ENCODE assay signal across 11 mouse cellular contexts in the genomic region with DNA sequence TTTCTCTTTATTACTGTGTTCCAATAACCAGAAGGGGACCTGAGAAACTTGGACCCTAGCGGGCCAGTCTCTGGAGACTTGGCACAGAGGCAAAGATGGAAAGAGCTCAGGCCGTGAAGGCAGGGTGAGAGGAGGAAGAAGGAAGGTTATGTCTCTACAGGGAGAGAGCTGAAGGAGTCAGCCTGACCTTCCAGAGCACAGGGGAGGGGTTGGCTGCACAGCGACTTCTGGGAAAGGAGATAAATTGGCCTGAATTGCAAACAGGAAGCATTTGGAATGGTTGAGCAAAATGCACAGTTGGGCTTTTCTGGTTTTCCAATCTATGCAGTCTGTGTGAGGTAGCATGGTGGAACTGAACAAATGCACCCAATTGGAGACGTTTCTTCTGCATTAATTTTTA. TPM values are rescaled to one million over a fixed set of nuclear protein-coding genes. Genes with fewer than 3 reads are reported as not detected.
DNase-seq lines count a peak whose midpoint lies in the region; ATAC-seq and TF ChIP-seq lines count a peak whose summit lies in the region.
"Had no signal": no experiment of that assay in that cellular context is flagged by ENCODE, and none has a peak within 500 bp of the region (broad histone marks: within the 10 kb centered on the region; RNA-seq: fewer than 3 reads in every experiment).

No protein-coding gene starts in this region.

- peak overlapping the region; percentile 9; the same call in 1 of the 2 replicates for H3K27ac ChIP-seq in lung, embryonic 14.5 days (ENCODE audit: low read depth)
- peak overlapping the region; percentile 57 for H3K27ac ChIP-seq in heart, embryonic 16.5 days (ENCODE audit: low read length)
- peak overlapping the region; percentile 61 for H3K27ac ChIP-seq in liver, postnatal 0 days (ENCODE audit: low read depth)
- H3K27ac ChIP-seq: forebrain, embryonic 13.5 days; hindbrain, embryonic 10.5 days; midbrain, embryonic 13.5 days had no signal

- no peaks in the 10 kb centered on the region for H3K36me3 ChIP-seq in lung, embryonic 14.5 days (ENCODE audit: insufficient read depth)
- no peaks in the 10 kb centered on the region for H3K36me3 ChIP-seq in heart, embryonic 16.5 days (ENCODE audit: control insufficient read depth, insufficient read depth)
- no peaks in the 10 kb centered on the region for H3K36me3 ChIP-seq in liver, postnatal 0 days (replicated peaks; ENCODE audit: insufficient read depth, low read length)
- H3K36me3 ChIP-seq: hindbrain, embryonic 10.5 days; midbrain, embryonic 13.5 days had no signal

- no peak overlapping the region for H3K4me2 ChIP-seq in lung, embryonic 14.5 days
- no peak overlapping the region for H3K4me2 ChIP-seq in heart, embryonic 16.5 days (ENCODE audit: low read depth, low read length)
- H3K4me2 ChIP-seq in liver, postnatal 0 days (ENCODE audit: low read depth, low read length): peak overlapping the region; percentile 49
- H3K4me2 ChIP-seq: forebrain, embryonic 13.5 days; midbrain, embryonic 13.5 days had no signal

- peak; percentile 52 for DNase-seq in adrenal gland, postnatal 14 days
- no peak for DNase-seq in adrenal gland, adult 18-20 months (ENCODE audit: low spot score in 2 of 2)
- peak; percentile 59 for DNase-seq in lung, embryonic 14.5 days
- DNase-seq in lung, postnatal 4 days: no peak
- DNase-seq in liver, postnatal 0 days: peak; percentile 37
- DNase-seq in left cerebral cortex, postnatal 36 days (ENCODE audit: low spot score in 2 of 2): no peak
- no peak for DNase-seq in frontal cortex, adult 2 months (ENCODE audit: extremely low spot score in 1 of 2, low spot score in 1 of 2)

- H3K9me3 ChIP-seq in lung, embryonic 14.5 days (ENCODE audit: low read depth, low read length): no peaks in the 10 kb centered on the region
- H3K9me3 ChIP-seq in heart, embryonic 16.5 days (replicated peaks; ENCODE audit: control insufficient read depth, low read length): no peaks in the 10 kb centered on the region; the same call in 1 of the 2 replicates
- no peaks in the 10 kb centered on the region for H3K9me3 ChIP-seq in liver, postnatal 0 days (ENCODE audit: low read length)
- H3K9me3 ChIP-seq: forebrain, embryonic 13.5 days; hindbrain, embryonic 10.5 days; midbrain, embryonic 13.5 days had no signal

- peak; percentile 44; the same call in 1 of the 2 replicates for TF ChIP-seq EP300 in liver, postnatal 0 days (IDR thresholded peaks at IDR 0.05; ENCODE audit: low read depth)

- no peaks in the 10 kb centered on the region for H3K4me1 ChIP-seq in lung, embryonic 14.5 days (ENCODE audit: insufficient read depth)
- peaks cover 17% of the 10 kb centered on the region for H3K4me1 ChIP-seq in heart, embryonic 16.5 days (ENCODE audit: control insufficient read depth, insufficient read depth, low read length)
- H3K4me1 ChIP-seq in liver, postnatal 0 days (ENCODE audit: insufficient read depth): peaks cover 16% of the 10 kb centered on the region

- no peak overlapping the region for H3K9ac ChIP-seq in lung, embryonic 14.5 days
- H3K9ac ChIP-seq in heart, embryonic 16.5 days (ENCODE audit: low read length): no peak overlapping the region
- no peak overlapping the region; the same call in 1 of the 2 replicates for H3K9ac ChIP-seq in liver, postnatal 0 days (replicated peaks)
- H3K9ac ChIP-seq: forebrain, embryonic 13.5 days; midbrain, embryonic 13.5 days had no signal

- no peak overlapping the region for H3K4me3 ChIP-seq in lung, embryonic 14.5 days (ENCODE audit: low read depth, low read length)
- H3K4me3 ChIP-seq in heart, embryonic 16.5 days (ENCODE audit: low read length): no peak overlapping the region
- no peak overlapping the region for H3K4me3 ChIP-seq in liver, postnatal 0 days (ENCODE audit: low read depth, low read length)
- H3K4me3 ChIP-seq: forebrain, embryonic 13.5 days; hindbrain, embryonic 10.5 days; midbrain, embryonic 13.5 days had no signal

- H3K27me3 ChIP-seq in lung, embryonic 14.5 days (ENCODE audit: insufficient read depth, low read length): no peaks in the 10 kb centered on the region
- H3K27me3 ChIP-seq in heart, embryonic 16.5 days (ENCODE audit: control insufficient read depth, insufficient read depth, low read length): no peaks in the 10 kb centered on the region
- no peaks in the 10 kb centered on the region for H3K27me3 ChIP-seq in liver, postnatal 0 days (ENCODE audit: insufficient read depth, low read length)

- intact Hi-C loops in left cerebral cortex, postnatal 36 days (cut with DNase I): loop anchor here (10.0 kb wide), 1 partner anchor 302 kb away; no protein-coding TSS in a partner anchor

- 40% methylated on average over 4 of the region's 4 CpGs for WGBS in lung, embryonic 14.5 days
- 39% methylated on average over 4 of the region's 4 CpGs for WGBS in heart, embryonic 16.5 days
- 42% methylated on average over 4 of the region's 4 CpGs for WGBS in liver, postnatal 0 days (ENCODE audit: insufficient replicate concordance)

- ATAC-seq in lung, embryonic 14.5 days (ENCODE audit: insufficient read depth): no peak
- ATAC-seq in heart, embryonic 16.5 days (replicated peaks; ENCODE audit: extremely low read depth, insufficient read depth, low FRiP score): no peak
- ATAC-seq in liver, postnatal 0 days: no peak
- ATAC-seq: forebrain, embryonic 13.5 days; midbrain, embryonic 13.5 days had no signal

- no peak for TF ChIP-seq CTCF in lung, embryonic 14.5 days (IDR thresholded peaks at IDR 0.05; ENCODE audit: low read depth)
- no peak for TF ChIP-seq CTCF in liver, postnatal 0 days (IDR thresholded peaks at IDR 0.05; ENCODE audit: low read depth)

RNA-seq across cellular contexts. Expression of a gene that starts 5.0 kb away (rescaled TPM):
- 31.9 and 40.0 TPM in 2 replicates for total RNA-seq in adrenal gland, postnatal 14 days (2021)
- total RNA-seq in adrenal gland, adult 18-20 months (2021): 10 to 100 TPM; 18.1 to 28.9 TPM
- 24.1 and 24.9 TPM in 2 replicates for polyA plus RNA-seq in lung, embryonic 14.5 days (2014; fragmentation: Nextera tagmentation; extraction: Ambion mirVana)
- polyA plus RNA-seq in heart, embryonic 16.5 days (2015; fragmentation: Nextera tagmentation; extraction: Ambion mirVana): 51.6 and 55.3 TPM in 2 replicates
- 17.6 TPM in 2 replicates for polyA plus RNA-seq in liver, postnatal 0 days (2015; fragmentation: Nextera tagmentation; extraction: Ambion mirVana)
- total RNA-seq in left cerebral cortex, postnatal 36 days (2021): 10 to 100 TPM; 22.3 to 22.7 TPM
- polyA plus RNA-seq in frontal cortex, adult 2 months (2012; rRNA removed): 18.6 and 18.8 TPM in 2 replicates

RNA-seq across cellular contexts. Expression of a gene that starts 32.4 kb away (rescaled TPM):
- total RNA-seq in adrenal gland, postnatal 14 days (2021): 346 and 353 TPM in 2 replicates
- 100 to 1,000 TPM; 376 to 457 TPM for total RNA-seq in adrenal gland, adult 18-20 months (2021)
- polyA plus RNA-seq in lung, embryonic 14.5 days (2014; fragmentation: Nextera tagmentation; extraction: Ambion mirVana): 408 and 411 TPM in 2 replicates
- polyA plus RNA-seq in heart, embryonic 16.5 days (2015; fragmentation: Nextera tagmentation; extraction: Ambion mirVana): 455 and 485 TPM in 2 replicates
- 118 and 124 TPM in 2 replicates for polyA plus RNA-seq in liver, postnatal 0 days (2015; fragmentation: Nextera tagmentation; extraction: Ambion mirVana)
- 100 to 1,000 TPM; 563 to 569 TPM for total RNA-seq in left cerebral cortex, postnatal 36 days (2021)
- polyA plus RNA-seq in frontal cortex, adult 2 months (2012; rRNA removed): 434 and 454 TPM in 2 replicates

Comparison
In these comparisons a context has a peak if more than half of its experiments do, and no peak if none do; other contexts are left out.
1. DNase-seq: peak in adrenal gland, postnatal 14 days (single experiment), lung, embryonic 14.5 days (single experiment) and liver, postnatal 0 days (single experiment); none in adrenal gland, adult 18-20 months (0 of 2), lung, postnatal 4 days (0 of 2), left cerebral cortex, postnatal 36 days (0 of 2) and frontal cortex, adult 2 months (0 of 2).
2. H3K27ac ChIP-seq: peak in every context shown above with its lines; median percentile 61 in liver, postnatal 0 days; 57 in heart, embryonic 16.5 days; 9 in lung, embryonic 14.5 days.